Mouse (Mus musculus): ENCODE data around the gene Rufy2. TPM values are rescaled to one million over a fixed set of nuclear protein-coding genes. Genes with fewer than 3 reads are reported as not detected.

The Rufy2 gene
- total RNA-seq (2014; rRNA removed), result 2.9 and 3.8 TPM in 2 replicates
- polyA plus RNA-seq (2012; rRNA removed), result 0.78 and 0.83 TPM in 2 replicates

DNA sequence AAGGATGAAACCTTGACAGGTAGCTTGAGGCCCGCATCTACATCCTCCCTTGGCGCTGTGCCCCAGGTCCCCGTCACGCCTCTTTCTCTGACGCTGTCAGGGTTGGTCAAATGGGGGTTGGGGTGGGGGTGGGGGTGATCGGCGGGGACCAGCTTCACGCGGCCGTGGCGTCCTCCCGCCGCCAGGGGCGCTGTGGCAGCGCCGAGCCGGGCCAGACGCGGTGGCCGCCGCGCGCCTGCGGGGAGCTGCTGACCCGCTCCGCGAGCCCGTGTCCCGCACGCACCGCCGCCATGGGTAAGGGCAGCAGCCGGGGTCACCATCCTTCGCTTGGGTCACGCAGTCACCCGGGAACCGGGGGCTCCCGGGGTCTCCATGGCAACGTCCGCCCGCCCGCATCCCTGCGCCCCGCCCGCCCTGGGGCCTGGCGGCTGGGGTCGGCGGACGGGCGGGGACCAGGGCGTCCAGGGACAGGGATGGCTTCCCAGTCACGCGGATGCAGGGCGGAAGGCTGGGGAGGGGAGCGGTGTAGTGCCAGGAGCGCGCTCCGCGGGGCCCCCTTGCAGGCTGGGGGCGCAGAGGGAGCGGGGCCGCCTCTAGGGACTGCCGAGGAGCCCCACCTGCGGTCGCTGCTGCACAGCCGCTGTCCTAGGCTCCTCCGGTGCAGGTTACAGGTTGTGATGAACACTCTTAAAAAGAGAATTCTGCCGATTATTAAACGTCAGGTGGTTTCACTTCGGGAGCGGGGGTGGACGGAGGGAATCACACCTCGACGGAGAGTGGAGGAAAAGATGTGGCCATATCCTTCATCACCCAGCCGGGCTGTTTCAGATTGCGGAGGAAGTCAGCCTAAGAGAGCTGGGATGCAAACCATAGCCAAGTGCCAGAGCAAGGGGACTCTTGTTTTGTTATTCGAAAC, at the start of gene Rufy2:
Gene Rufy2 (plus strand): TSS at position 185 of the 916 bp plus-strand sequence.
- no peak within 1 kb of the TSS; the same call in 1 of the 2 replicates for H3K27ac ChIP-seq (replicated peaks; ENCODE audit: insufficient read depth, low read depth, low read length)
- H3K9ac ChIP-seq (ENCODE audit: low read depth, low read length), result peak within 1 kb of the TSS; percentile 90
- WGBS, result under 1% methylated on average over 75 of the region's 77 CpGs
- H3K36me3 ChIP-seq (ENCODE audit: control insufficient read depth, insufficient read depth, low read length), result no peaks in the 10 kb centered on the region
- H3K4me3 ChIP-seq (ENCODE audit: insufficient read depth, low read depth, low read length), result peak within 1 kb of the TSS; percentile 92
- peaks cover 4% of the 10 kb centered on the region for H3K4me1 ChIP-seq (ENCODE audit: control insufficient read depth, insufficient read depth, low read length)
- TF ChIP-seq CTCF (IDR thresholded peaks at IDR 0.05; ENCODE audit: low read depth, low read length), result peak; percentile 80
- TF ChIP-seq POLR2A (IDR thresholded peaks at IDR 0.05; ENCODE audit: extremely low read depth, insufficient read depth, low read length), result no peak
- DNase-seq (ENCODE audit: extremely low read depth, low read depth, low spot score), result peak; percentile 23
- 0 out of 2 replicates have a peak, but pooled peaks cover 3% of the 10 kb centered on the region for H3K79me2 ChIP-seq (ENCODE audit: control insufficient read depth, insufficient read depth, low read length)
- no peaks in the 10 kb centered on the region for H3K27me3 ChIP-seq (ENCODE audit: control insufficient read depth, insufficient read depth, low read length)

DNA sequence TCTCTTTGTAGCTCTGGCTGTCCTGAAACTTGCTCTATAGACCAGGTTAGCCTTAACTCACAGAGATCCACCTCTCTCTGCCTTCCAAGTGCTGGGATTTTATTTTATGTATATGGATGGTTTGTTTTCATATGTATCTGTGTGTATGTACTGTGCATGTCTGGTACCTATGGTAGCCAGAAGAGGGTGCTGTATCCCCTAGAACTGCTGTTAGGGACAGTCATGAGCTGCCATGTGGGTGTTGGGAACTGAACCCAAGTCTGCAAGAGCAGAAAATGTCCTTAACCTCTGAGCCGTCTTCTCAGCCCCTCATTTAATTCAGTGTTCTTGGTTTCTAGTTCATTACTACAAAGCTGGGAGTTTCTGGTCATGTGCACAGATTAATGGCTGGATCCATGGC, 47.6 kb upstream of the Rufy2 start:
- TF ChIP-seq CTCF (IDR thresholded peaks at IDR 0.05; ENCODE audit: low read depth, low read length) (no peak), POLR2A (IDR thresholded peaks at IDR 0.05; ENCODE audit: extremely low read depth, insufficient read depth, low read length) (no peak)
- H3K36me3 ChIP-seq (ENCODE audit: control insufficient read depth, insufficient read depth, low read length), result peaks cover 47% of the 10 kb centered on the region

DNA sequence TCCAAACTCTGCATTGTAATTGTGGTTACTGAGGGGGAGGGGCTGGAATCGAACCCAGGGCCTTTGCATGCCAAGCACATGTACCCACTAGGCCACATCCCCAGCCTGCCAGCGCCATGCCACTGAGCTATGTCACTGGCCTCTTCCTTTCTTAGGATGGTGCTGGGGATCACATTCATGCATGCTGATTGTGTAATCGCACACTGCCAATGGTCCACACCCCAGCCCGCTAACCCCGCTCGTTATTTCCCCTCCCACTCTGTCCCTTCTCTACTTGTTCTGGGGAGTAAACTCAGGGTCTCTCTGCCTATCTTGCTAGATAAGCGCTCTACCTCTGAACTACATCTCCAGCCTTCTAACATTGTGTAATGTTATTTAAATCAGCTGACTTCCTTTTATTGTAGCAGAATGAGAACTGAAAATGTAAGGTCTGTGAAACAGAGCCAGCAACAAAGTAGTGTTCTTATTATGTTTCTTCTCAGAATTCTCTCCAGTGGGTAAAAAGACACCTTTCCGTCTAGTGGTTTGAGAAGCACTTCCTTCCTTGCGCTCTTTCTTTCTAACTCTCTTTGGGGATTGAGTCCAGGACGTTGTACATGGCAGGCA, 34.9 kb upstream of the Rufy2 start:
- Histone ChIP-seq H3K9ac (ENCODE audit: low read depth, low read length) (no peak overlapping the region), H3K27me3 (ENCODE audit: control insufficient read depth, insufficient read depth, low read length) (no peaks in the 10 kb centered on the region)

More for the DNA sequence above, 47.6 kb upstream of the Rufy2 start:
- no peak for DNase-seq (ENCODE audit: extremely low read depth, low read depth, low spot score)
- Histone ChIP-seq H3K4me3 (ENCODE audit: insufficient read depth, low read depth, low read length) (no peak overlapping the region), H3K79me2 (ENCODE audit: control insufficient read depth, insufficient read depth, low read length) (no peaks in the 10 kb centered on the region), H3K4me1 (ENCODE audit: control insufficient read depth, insufficient read depth, low read length) (no peaks in the 10 kb centered on the region), H3K27me3 (ENCODE audit: control insufficient read depth, insufficient read depth, low read length) (no peaks in the 10 kb centered on the region), H3K27ac (replicated peaks; ENCODE audit: insufficient read depth, low read depth, low read length) (no peak overlapping the region), H3K9ac (ENCODE audit: low read depth, low read length) (no peak overlapping the region)
- 100% methylated on average over 1 of the region's 1 CpGs for WGBS

DNA sequence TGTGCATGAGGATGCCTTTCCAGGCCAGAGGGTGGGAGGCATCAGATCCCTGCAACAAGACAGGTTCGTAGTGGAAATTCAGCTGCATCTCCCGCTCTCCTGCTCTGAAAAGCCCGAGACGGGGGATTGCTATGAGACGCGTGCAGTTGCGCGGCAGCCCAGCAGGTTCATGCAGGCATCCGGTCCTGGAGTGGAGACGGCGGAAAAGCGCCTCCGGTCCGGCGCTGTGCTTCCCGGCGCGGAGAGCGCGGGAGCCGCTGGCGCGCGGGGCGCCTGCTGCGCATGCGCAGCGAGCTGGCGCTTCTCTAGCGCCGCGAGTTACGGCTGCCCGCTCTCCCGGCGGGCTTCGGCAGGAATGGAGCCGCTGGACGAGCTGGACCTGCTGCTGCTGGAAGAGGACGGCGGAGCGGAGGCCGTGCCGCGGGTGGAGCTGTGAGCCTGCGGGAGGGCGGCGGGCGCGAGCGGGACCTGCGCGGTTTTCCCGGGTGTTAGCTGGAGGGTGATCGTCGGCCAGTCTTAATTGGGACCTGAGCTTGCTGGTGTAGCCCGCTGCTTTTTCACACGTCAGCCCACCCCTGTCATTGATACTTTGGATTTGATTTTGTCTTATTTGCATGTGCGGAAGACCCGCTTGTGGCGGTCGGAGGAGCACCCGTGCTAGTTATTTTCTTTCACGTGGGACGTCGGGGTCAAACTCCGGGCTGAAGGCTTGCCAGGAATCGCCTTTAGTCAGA, 33.1 kb upstream of the Rufy2 start, which contains the start of gene Dna2:
Gene Dna2 (plus strand): TSS at position 289 of the 734 bp plus-strand sequence.
- peaks cover 4% of the 10 kb centered on the region; the same call in 1 of the 2 replicates for H3K4me1 ChIP-seq (ENCODE audit: control insufficient read depth, insufficient read depth, low read length)
- peak within 1 kb of the TSS; percentile 91 for H3K4me3 ChIP-seq (ENCODE audit: insufficient read depth, low read depth, low read length)
- no peaks in the 10 kb centered on the region for H3K27me3 ChIP-seq (ENCODE audit: control insufficient read depth, insufficient read depth, low read length)
- peak; percentile 65 for DNase-seq (ENCODE audit: extremely low read depth, low read depth, low spot score)
- WGBS, result under 1% methylated on average over 65 of the region's 68 CpGs
- TF ChIP-seq POLR2A (IDR thresholded peaks at IDR 0.05; ENCODE audit: extremely low read depth, insufficient read depth, low read length) (peak; percentile 25; the same call in 1 of the 2 replicates), CTCF (IDR thresholded peaks at IDR 0.05; ENCODE audit: low read depth, low read length) (peak; percentile 55)
- no peaks in the 10 kb centered on the region for H3K79me2 ChIP-seq (ENCODE audit: control insufficient read depth, insufficient read depth, low read length)
- H3K27ac ChIP-seq (replicated peaks; ENCODE audit: insufficient read depth, low read depth, low read length), result peak within 1 kb of the TSS; percentile 88
- peak within 1 kb of the TSS; percentile 94 for H3K9ac ChIP-seq (ENCODE audit: low read depth, low read length)
- H3K36me3 ChIP-seq (ENCODE audit: control insufficient read depth, insufficient read depth, low read length), result peaks cover 18% of the 10 kb centered on the region

More for the DNA sequence above, 34.9 kb upstream of the Rufy2 start:
- Histone ChIP-seq H3K4me1 (ENCODE audit: control insufficient read depth, insufficient read depth, low read length) (peaks cover 4% of the 10 kb centered on the region; the same call in 1 of the 2 replicates), H3K27ac (replicated peaks; ENCODE audit: insufficient read depth, low read depth, low read length) (no peak overlapping the region), H3K4me3 (ENCODE audit: insufficient read depth, low read depth, low read length) (no peak overlapping the region), H3K79me2 (ENCODE audit: control insufficient read depth, insufficient read depth, low read length) (no peaks in the 10 kb centered on the region), H3K36me3 (ENCODE audit: control insufficient read depth, insufficient read depth, low read length) (peaks cover 22% of the 10 kb centered on the region)
- WGBS, result 84% methylated on average over 10 of the region's 10 CpGs
- no peak for DNase-seq (ENCODE audit: extremely low read depth, low read depth, low spot score)
- TF ChIP-seq POLR2A (IDR thresholded peaks at IDR 0.05; ENCODE audit: extremely low read depth, insufficient read depth, low read length), result no peak

DNA sequence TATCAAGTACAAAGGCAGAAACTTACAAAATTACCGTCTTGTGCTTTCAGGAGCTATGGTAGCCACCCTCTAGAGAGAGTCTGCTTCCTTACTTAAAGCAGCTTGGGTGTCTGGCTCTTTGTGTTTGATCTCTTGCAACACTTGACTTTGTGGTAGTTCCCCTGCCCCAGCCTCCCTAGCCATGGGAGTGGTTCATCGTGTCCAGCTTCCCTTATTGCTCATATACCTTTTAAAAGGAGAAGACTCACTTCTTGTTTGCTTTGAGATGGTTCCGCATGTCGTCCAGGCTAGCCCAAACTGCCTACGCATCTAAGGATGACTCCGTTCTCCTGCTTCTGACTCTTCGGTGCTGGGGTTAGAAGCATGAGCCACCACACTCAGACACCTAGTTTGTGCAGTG, 31.5 kb upstream of the Rufy2 start:
- 83% methylated on average over 7 of the region's 7 CpGs for WGBS
- DNase-seq (ENCODE audit: extremely low read depth, low read depth, low spot score), result no peak
- H3K79me2 ChIP-seq (ENCODE audit: control insufficient read depth, insufficient read depth, low read length), result no peaks in the 10 kb centered on the region
- TF ChIP-seq POLR2A (IDR thresholded peaks at IDR 0.05; ENCODE audit: extremely low read depth, insufficient read depth, low read length), result no peak
- no peak for TF ChIP-seq CTCF (IDR thresholded peaks at IDR 0.05; ENCODE audit: low read depth, low read length)
- no peaks in the 10 kb centered on the region for H3K27me3 ChIP-seq (ENCODE audit: control insufficient read depth, insufficient read depth, low read length)
- peaks cover 7% of the 10 kb centered on the region; the same call in 1 of the 2 replicates for H3K36me3 ChIP-seq (ENCODE audit: control insufficient read depth, insufficient read depth, low read length)
- H3K4me3 ChIP-seq (ENCODE audit: insufficient read depth, low read depth, low read length), result no peak overlapping the region
- H3K27ac ChIP-seq (replicated peaks; ENCODE audit: insufficient read depth, low read depth, low read length), result no peak overlapping the region
- no peak overlapping the region for H3K9ac ChIP-seq (ENCODE audit: low read depth, low read length)
- peaks cover 4% of the 10 kb centered on the region; the same call in 1 of the 2 replicates for H3K4me1 ChIP-seq (ENCODE audit: control insufficient read depth, insufficient read depth, low read length)
